Mouse (Mus musculus) MEL (cell line): ENCODE measurements around the gene Snd1. TPM values are rescaled to one million over a fixed set of nuclear protein-coding genes. Genes with fewer than 3 reads are reported as not detected.

Experiments used
- DNase-seq: peaks from one replicate; pipeline ENCODE4 v3.0.0; 2011; ENCODE audit warnings: low read depth, low spot score
- H3K27ac ChIP-seq: 2 replicates; pipeline ENCODE4 v1.5.1; 2012; ENCODE audit warnings: low read depth, mild to moderate bottlenecking, control low read depth, low read length, moderate library complexity; ENCODE audit not compliant: control insufficient read depth
- H3K27me3 ChIP-seq, 2 experiments: fragments of 150-350 bp in 1 of 2; sonication (generic) in 1 of 2; 2 replicates each; pipeline ENCODE4 v1.6.1; 2012; ENCODE audit warnings: low read length in 2 of 2, mild to moderate bottlenecking in 2 of 2, improper control_type of control experiment in 1 of 2, moderate library complexity in 1 of 2; ENCODE audit not compliant: insufficient read depth in 2 of 2, control insufficient read depth in 1 of 2
- H3K36me3 ChIP-seq, 2 experiments: 2 replicates each; pipeline ENCODE4 v1.6.1; 2012 to 2014; ENCODE audit warnings: low read length in 2 of 2, improper control_type of control experiment in 1 of 2, inconsistent platforms in 1 of 2, mild to moderate bottlenecking in 1 of 2; ENCODE audit not compliant: insufficient read depth in 2 of 2, control insufficient read depth in 1 of 2
- H3K4me1 ChIP-seq, 2 experiments: fragments of 150-350 bp in 1 of 2; sonication (generic) in 1 of 2; 2 replicates each; pipeline ENCODE4 v1.6.1; 2012; ENCODE audit warnings: low read length in 2 of 2, improper control_type of control experiment in 1 of 2, mild to moderate bottlenecking in 1 of 2; ENCODE audit not compliant: insufficient read depth in 2 of 2, control insufficient read depth in 1 of 2
- H3K4me3 ChIP-seq, 2 experiments: fragments of 150-350 bp in 1 of 2; sonication (generic) in 1 of 2; 2 replicates each; pipeline ENCODE4 v1.5.1; 2012; ENCODE audit warnings: low read depth in 2 of 2, low read length in 2 of 2, mild to moderate bottlenecking in 2 of 2, moderate library complexity in 2 of 2, control low read depth in 1 of 2, improper control_type of control experiment in 1 of 2; ENCODE audit not compliant: control insufficient read depth in 1 of 2, insufficient read depth in 1 of 2
- H3K79me2 ChIP-seq: 2 replicates; pipeline ENCODE4 v1.6.1; 2012; ENCODE audit warnings: mild to moderate bottlenecking, low read length, moderate library complexity; ENCODE audit not compliant: control insufficient read depth, poor library complexity, insufficient read depth
- H3K9ac ChIP-seq: 2 replicates; pipeline ENCODE4 v1.6.1; 2012; ENCODE audit warnings: low read depth, mild to moderate bottlenecking, control low read depth, low read length, moderate library complexity; ENCODE audit not compliant: control insufficient read depth, poor library complexity, severe bottlenecking
- H3K9me3 ChIP-seq: fragments of 150-350 bp; sonication (generic); replicated peaks from 2 replicates; pipeline ENCODE4 v1.6.1; 2012; ENCODE audit warnings: mild to moderate bottlenecking, low read length, improper control_type of control experiment, moderate library complexity; ENCODE audit not compliant: insufficient read depth
- CHD1 ChIP-seq: IDR thresholded peaks from 2 replicates; pipeline ENCODE4 v1.6.1; 2012; ENCODE audit warnings: low read depth, mild to moderate bottlenecking, inconsistent platforms, low read length, improper control_type of control experiment
- CHD2 ChIP-seq: IDR thresholded peaks from 2 replicates; pipeline ENCODE4 v1.6.1; 2011; ENCODE audit warnings: low read length, improper control_type of control experiment
- CTCF ChIP-seq, 3 experiments: IDR thresholded peaks in 2 of 3; conservative IDR thresholded peaks in 1 of 3; 2 replicates each; pipeline ENCODE4 v1.5.1; 2011 to 2012; ENCODE audit warnings: low read length in 3 of 3, low read depth in 2 of 3, mild to moderate bottlenecking in 2 of 3, improper control_type of control experiment in 1 of 3, inconsistent platforms in 1 of 3, mixed read lengths in 1 of 3, moderate library complexity in 1 of 3; ENCODE audit not compliant: control insufficient read depth in 1 of 3, insufficient read depth in 1 of 3, poor library complexity in 1 of 3, severe bottlenecking in 1 of 3
- ELF1 ChIP-seq: IDR thresholded peaks from 2 replicates; pipeline ENCODE4 v1.6.1; 2014; ENCODE audit warnings: low read depth, mild to moderate bottlenecking, inconsistent platforms, low read length, improper control_type of control experiment, moderate library complexity
- GABPA ChIP-seq: IDR thresholded peaks from 2 replicates; pipeline ENCODE4 v1.6.1; 2012; ENCODE audit warnings: low read depth, mild to moderate bottlenecking, inconsistent platforms, low read length, improper control_type of control experiment, moderate library complexity
- JUND ChIP-seq: IDR thresholded peaks from 2 replicates; pipeline ENCODE4 v1.6.1; 2011; ENCODE audit warnings: low read depth, mild to moderate bottlenecking, improper control_type of control experiment, low read length
- MAX ChIP-seq: IDR thresholded peaks from 2 replicates; pipeline ENCODE4 v1.6.1; 2011; ENCODE audit warnings: low read length, improper control_type of control experiment
- MAZ ChIP-seq: IDR thresholded peaks from 2 replicates; pipeline ENCODE4 v1.6.1; 2012; ENCODE audit warnings: low read depth, mild to moderate bottlenecking, inconsistent platforms, low read length, improper control_type of control experiment
- MEF2A ChIP-seq: IDR thresholded peaks from 2 replicates; pipeline ENCODE4 v1.6.1; 2014; ENCODE audit warnings: low read depth, mild to moderate bottlenecking, inconsistent platforms, low read length, improper control_type of control experiment; ENCODE audit not compliant: poor library complexity, insufficient replicate concordance, severe bottlenecking; ENCODE audit errors: extremely low read depth
- MYB ChIP-seq: IDR thresholded peaks from 2 replicates; pipeline ENCODE4 v1.6.1; 2011; ENCODE audit warnings: mild to moderate bottlenecking, low read depth, low read length, improper control_type of control experiment
- MYC ChIP-seq: IDR thresholded peaks from 2 replicates; pipeline ENCODE4 v1.6.1; 2011; ENCODE audit warnings: low read depth, mild to moderate bottlenecking, low read length, improper control_type of control experiment, moderate library complexity
- NELFE ChIP-seq: IDR thresholded peaks from 2 replicates; pipeline ENCODE4 v1.6.1; 2011; ENCODE audit warnings: low read depth, low read length, improper control_type of control experiment
- NRF1 ChIP-seq: IDR thresholded peaks from 2 replicates; pipeline ENCODE4 v1.6.1; 2014; ENCODE audit warnings: low read depth, mild to moderate bottlenecking, inconsistent platforms, low read length, improper control_type of control experiment, moderate library complexity; ENCODE audit not compliant: poor library complexity, insufficient read depth, severe bottlenecking
- RAD21 ChIP-seq: IDR thresholded peaks from 2 replicates; pipeline ENCODE4 v1.6.1; 2011; ENCODE audit warnings: mild to moderate bottlenecking, low read depth, low read length, improper control_type of control experiment
- SIN3A ChIP-seq: IDR thresholded peaks from 2 replicates; pipeline ENCODE4 v1.6.1; 2012; ENCODE audit warnings: low read length, improper control_type of control experiment, inconsistent platforms
- TAL1 ChIP-seq: IDR thresholded peaks from 2 replicates; pipeline ENCODE4 v1.6.1; 2012; ENCODE audit warnings: mild to moderate bottlenecking, inconsistent platforms, low read length, moderate library complexity, mixed read lengths
- TCF12 ChIP-seq: IDR thresholded peaks from 2 replicates; pipeline ENCODE4 v1.6.1; 2014; ENCODE audit warnings: low read depth, mild to moderate bottlenecking, inconsistent platforms, low read length, improper control_type of control experiment, moderate library complexity
- UBTF ChIP-seq: IDR thresholded peaks from 2 replicates; pipeline ENCODE4 v1.6.1; 2012; ENCODE audit warnings: low read depth, mild to moderate bottlenecking, inconsistent platforms, low read length, improper control_type of control experiment, moderate library complexity, borderline replicate concordance; ENCODE audit not compliant: insufficient read depth
- USF2 ChIP-seq, 2 experiments: IDR thresholded peaks; 2 replicates each; pipeline ENCODE4 v1.6.1; 2011 to 2012; ENCODE audit warnings: improper control_type of control experiment in 2 of 2, low read length in 2 of 2, borderline replicate concordance in 1 of 2, inconsistent platforms in 1 of 2, low read depth in 1 of 2, mild to moderate bottlenecking in 1 of 2; ENCODE audit not compliant: insufficient read depth in 1 of 2
- ZNF384 ChIP-seq: IDR thresholded peaks from 2 replicates; pipeline ENCODE4 v1.6.1; 2012; ENCODE audit warnings: low read depth, mild to moderate bottlenecking, inconsistent platforms, low read length, improper control_type of control experiment
- polyA plus RNA-seq, 2 experiments: library from polyadenylated mRNA; stranded (reverse) in 1 of 2; unstranded in 1 of 2; fragments of >175 nt in 1 of 2; fragments of >200 nt in 1 of 2; gene quantifications; 2 replicates each; pipeline versions ENCODE4 v1.2.1 to v1.2.4; 2012; ENCODE audit warnings: low replicate concordance in 2 of 2, low read depth in 1 of 2; ENCODE audit not compliant: insufficient read length in 2 of 2, insufficient read depth in 1 of 2, missing spikeins in 1 of 2
- total RNA-seq: library from RNA; depleted of rRNA; stranded (reverse); fragments of 300-350 nt; gene quantifications from 2 replicates; pipeline ENCODE4 v1.2.3, GENCODE M21; 2012

Snd1 gene
- total and polyA plus RNA-seq, 3 experiments: 192 to 280 TPM; not detected in 1

GRCm38 (mm10) chr6:28970711-28971110, 495.8 kb downstream of the Snd1 start:
- Histone ChIP-seq H3K4me3 (no peak overlapping the region), H3K36me3 (peaks cover 0 to 6% of the 10 kb centered on the region in 2 experiments; a peak in 2 of 4 replicates), H3K4me1 (peaks cover 0 to 15% of the 10 kb centered on the region in 2 experiments; a peak in 3 of 4 replicates), H3K27me3 (no peaks in the 10 kb centered on the region; a peak in 1 of 4 replicates), H3K9me3 (no peaks in the 10 kb centered on the region), H3K79me2 (no peaks in the 10 kb centered on the region), H3K9ac (no peak overlapping the region), H3K27ac (no peak overlapping the region)
- DNase-seq: no peak
- no peak for TF ChIP-seq GABPA
- TF ChIP-seq TCF12: no peak
- no peak for TF ChIP-seq RAD21
- TF ChIP-seq UBTF: no peak
- TF ChIP-seq MYC: no peak

GRCm38 (mm10) chr6:28974498-28974897, 499.6 kb downstream of the Snd1 start:
- no peak for DNase-seq
- Histone ChIP-seq H3K27ac (no peak overlapping the region), H3K36me3 (peaks cover 0 to 6% of the 10 kb centered on the region in 2 experiments; a peak in 2 of 4 replicates), H3K9me3 (no peaks in the 10 kb centered on the region), H3K4me3 (no peak overlapping the region), H3K27me3 (peaks cover 0 to 5% of the 10 kb centered on the region in 2 experiments; a peak in 2 of 4 replicates), H3K4me1 (peaks cover 0 to 5% of the 10 kb centered on the region in 2 experiments; a peak in 3 of 4 replicates), H3K79me2 (no peaks in the 10 kb centered on the region), H3K9ac (no peak overlapping the region)
- TF ChIP-seq MAX (no peak), CTCF (IDR thresholded peaks at IDR 0.05 in 2 of 3, conservative IDR thresholded peaks at IDR 0.05 in 1 of 3; ENCODE audit: control insufficient read depth in 1 of 3, insufficient read depth in 1 of 3, low read depth in 2 of 3, low read length in 3 of 3, poor library complexity in 1 of 3, severe bottlenecking in 1 of 3) (no peak), MEF2A (no peak), CHD2 (no peak), TAL1 (no peak), MAZ (no peak), ZNF384 (no peak), MYB (no peak), MYC (no peak), NELFE (no peak), JUND (no peak), NRF1 (no peak), ELF1 (no peak), USF2 (IDR thresholded peaks at IDR 0.05; ENCODE audit: borderline replicate concordance in 1 of 2, insufficient read depth in 1 of 2, low read depth in 1 of 2, low read length in 2 of 2) (no peak), CHD1 (no peak), SIN3A (no peak)
